Mouse (Mus musculus): ENCODE results near the gene Spp2.

- TF ChIP-seq CTCF (IDR thresholded peaks at IDR 0.05; ENCODE audit: low read depth), result no peak
- no peak for TF ChIP-seq EP300 (IDR thresholded peaks at IDR 0.05; ENCODE audit: low read depth)
Observed at GRCm38 (mm10) chr1:88412013-88412412, 5.3 kb downstream of the Spp2 start.
